Comparison of ENCODE assay signal across 15 mouse cellular contexts in the genomic region with DNA sequence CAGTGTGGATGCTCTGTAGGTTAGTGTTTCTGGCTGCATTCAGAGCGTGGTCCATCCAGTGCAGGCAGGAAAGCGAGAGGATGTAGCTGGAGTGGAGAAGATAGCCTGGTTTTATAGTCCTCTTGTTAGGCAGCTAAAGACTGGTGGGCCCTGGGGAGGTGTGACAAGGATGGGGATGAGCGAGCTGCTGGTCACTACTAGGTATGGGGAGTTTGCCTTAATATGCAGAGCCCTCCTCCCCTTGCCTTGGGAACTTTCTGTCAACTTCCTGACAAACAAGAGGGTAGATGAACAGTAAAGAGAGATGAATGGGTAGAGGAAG. TPM values are rescaled to one million over a fixed set of nuclear protein-coding genes. Genes with fewer than 3 reads are reported as not detected.
A peak's percentile ranks its signal among the peaks of the same experiment; 100 is the strongest.
DNase-seq lines count a peak whose midpoint lies in the region; ATAC-seq lines count a peak whose summit lies in the region.
"Had no signal": no experiment of that assay in that cellular context is flagged by ENCODE, and none has a peak within 500 bp of the region (broad histone marks: within the 10 kb centered on the region; RNA-seq: fewer than 3 reads in every experiment).

No protein-coding gene starts in this region.

- H3K36me3 ChIP-seq in forebrain, embryonic 10.5 days (replicated peaks) = peaks cover 16% of the 10 kb centered on the region
- H3K36me3 ChIP-seq in forebrain, embryonic 11.5 days (ENCODE audit: control insufficient read depth, insufficient read depth, low read length) = no peaks in the 10 kb centered on the region
- peaks cover 7% of the 10 kb centered on the region; the same call in 1 of the 2 replicates for H3K36me3 ChIP-seq in midbrain, embryonic 13.5 days
- H3K36me3 ChIP-seq in midbrain, embryonic 11.5 days (ENCODE audit: control insufficient read depth, insufficient read depth, low read length) = no peaks in the 10 kb centered on the region
- no peaks in the 10 kb centered on the region for H3K36me3 ChIP-seq in midbrain, embryonic 15.5 days (replicated peaks)

- H3K27me3 ChIP-seq in forebrain, embryonic 10.5 days (ENCODE audit: poor library complexity, severe bottlenecking) = no peaks in the 10 kb centered on the region
- no peaks in the 10 kb centered on the region for H3K27me3 ChIP-seq in forebrain, embryonic 11.5 days (ENCODE audit: control insufficient read depth, insufficient read depth, low read length)
- H3K27me3 ChIP-seq in midbrain, embryonic 13.5 days = no peaks in the 10 kb centered on the region
- no peaks in the 10 kb centered on the region for H3K27me3 ChIP-seq in midbrain, embryonic 11.5 days (ENCODE audit: control insufficient read depth, insufficient read depth, low read length)
- H3K27me3 ChIP-seq in midbrain, embryonic 15.5 days (replicated peaks) = no peaks in the 10 kb centered on the region

- 92% methylated on average over 3 of the region's 3 CpGs for WGBS in forebrain, embryonic 10.5 days
- WGBS in forebrain, embryonic 11.5 days = 83% methylated on average over 3 of the region's 3 CpGs
- 76% methylated on average over 3 of the region's 3 CpGs for WGBS in midbrain, embryonic 13.5 days
- WGBS in midbrain, embryonic 11.5 days = 85% methylated on average over 3 of the region's 3 CpGs
- 60% methylated on average over 3 of the region's 3 CpGs for WGBS in midbrain, embryonic 15.5 days

- no peak overlapping the region for H3K9ac ChIP-seq in forebrain, embryonic 11.5 days (ENCODE audit: low read length)
- H3K9ac ChIP-seq in midbrain, embryonic 13.5 days (replicated peaks) = no peak overlapping the region; the same call in 1 of the 2 replicates
- H3K9ac ChIP-seq in midbrain, embryonic 11.5 days (ENCODE audit: low read length) = no peak overlapping the region
- no peak overlapping the region for H3K9ac ChIP-seq in midbrain, embryonic 15.5 days

- DNase-seq in forebrain, embryonic 10.5 days (ENCODE audit: extremely low spot score, low spot score) = no peak
- DNase-seq in forebrain, embryonic 11.5 days (ENCODE audit: low spot score) = no peak
- no peak for DNase-seq in midbrain, embryonic 11.5 days (ENCODE audit: low spot score, missing footprints)
- DNase-seq in kidney, postnatal 4 days = no peak
- DNase-seq in retina, embryonic 14.5 days (ENCODE audit: low spot score) = no peak
- no peak for DNase-seq in adipocyte (ENCODE audit: low spot score)
- DNase-seq: adrenal gland, adult 8-10 months; gastrocnemius, postnatal 14 days; kidney, adult 8-10 months; kidney, postnatal 36 days; lung, adult 2 months had no signal

- H3K4me3 ChIP-seq in forebrain, embryonic 10.5 days = no peak overlapping the region
- no peak overlapping the region for H3K4me3 ChIP-seq in forebrain, embryonic 11.5 days (ENCODE audit: low read depth, low read length)
- no peak overlapping the region for H3K4me3 ChIP-seq in midbrain, embryonic 13.5 days (replicated peaks)
- no peak overlapping the region for H3K4me3 ChIP-seq in midbrain, embryonic 11.5 days (ENCODE audit: low read depth, low read length)
- H3K4me3 ChIP-seq in midbrain, embryonic 15.5 days = no peak overlapping the region
- H3K4me3 ChIP-seq: embryonic facial prominence, embryonic 10.5 days had no signal

- H3K9me3 ChIP-seq in forebrain, embryonic 10.5 days = no peaks in the 10 kb centered on the region
- no peaks in the 10 kb centered on the region for H3K9me3 ChIP-seq in forebrain, embryonic 11.5 days (ENCODE audit: control insufficient read depth, low read length)
- no peaks in the 10 kb centered on the region for H3K9me3 ChIP-seq in midbrain, embryonic 13.5 days
- no peaks in the 10 kb centered on the region for H3K9me3 ChIP-seq in midbrain, embryonic 11.5 days (ENCODE audit: control insufficient read depth, low read length)
- no peaks in the 10 kb centered on the region for H3K9me3 ChIP-seq in midbrain, embryonic 15.5 days
- H3K9me3 ChIP-seq: embryonic facial prominence, embryonic 10.5 days had no signal

- peaks cover 37% of the 10 kb centered on the region for H3K4me1 ChIP-seq in forebrain, embryonic 10.5 days
- peaks cover 5% of the 10 kb centered on the region; the same call in 1 of the 2 replicates for H3K4me1 ChIP-seq in forebrain, embryonic 11.5 days (replicated peaks; ENCODE audit: control insufficient read depth, insufficient read depth, low read length)
- H3K4me1 ChIP-seq in midbrain, embryonic 13.5 days (replicated peaks) = peaks cover 75% of the 10 kb centered on the region
- peaks cover 7% of the 10 kb centered on the region; the same call in 1 of the 2 replicates for H3K4me1 ChIP-seq in midbrain, embryonic 11.5 days (ENCODE audit: control insufficient read depth, insufficient read depth, low read length)
- peaks cover 58% of the 10 kb centered on the region for H3K4me1 ChIP-seq in midbrain, embryonic 15.5 days

- no peak for ATAC-seq in forebrain, embryonic 11.5 days (replicated peaks; ENCODE audit: low FRiP score)
- no peak for ATAC-seq in midbrain, embryonic 13.5 days
- ATAC-seq in midbrain, embryonic 11.5 days (ENCODE audit: low FRiP score) = no peak
- no peak; the same call in 1 of the 2 replicates for ATAC-seq in midbrain, embryonic 15.5 days (replicated peaks)

- H3K4me2 ChIP-seq in forebrain, embryonic 11.5 days (ENCODE audit: low read depth, low read length, severe bottlenecking) = no peak overlapping the region
- peak overlapping the region; percentile 15; the same call in 1 of the 2 replicates for H3K4me2 ChIP-seq in midbrain, embryonic 13.5 days (replicated peaks)
- H3K4me2 ChIP-seq in midbrain, embryonic 11.5 days = no peak overlapping the region
- peak overlapping the region; percentile 25 for H3K4me2 ChIP-seq in midbrain, embryonic 15.5 days

- 0 out of 2 replicates have a peak overlapping the region, but pooled peaks have one; percentile 20 for H3K27ac ChIP-seq in forebrain, embryonic 10.5 days
- no peak overlapping the region for H3K27ac ChIP-seq in forebrain, embryonic 11.5 days (ENCODE audit: low read depth, low read length)
- peak overlapping the region; percentile 78 for H3K27ac ChIP-seq in midbrain, embryonic 13.5 days
- no peak overlapping the region for H3K27ac ChIP-seq in midbrain, embryonic 11.5 days (ENCODE audit: low read depth, low read length)
- peak overlapping the region; percentile 71 for H3K27ac ChIP-seq in midbrain, embryonic 15.5 days
- H3K27ac ChIP-seq: embryonic facial prominence, embryonic 10.5 days had no signal

RNA-seq across cellular contexts. Expression of a gene that starts 36.7 kb away (rescaled TPM):
- polyA plus RNA-seq in forebrain, embryonic 10.5 days (2016; fragmentation: Nextera tagmentation; extraction: Ambion mirVana) = 30.9 and 35.8 TPM in 2 replicates
- polyA plus RNA-seq in forebrain, embryonic 11.5 days (2014; fragmentation: Nextera tagmentation; extraction: Ambion mirVana) = 88.9 and 90.1 TPM in 2 replicates
- polyA plus RNA-seq in midbrain, embryonic 13.5 days (2015; fragmentation: Nextera tagmentation; extraction: Ambion mirVana) = 180 and 183 TPM in 2 replicates
- polyA plus RNA-seq in midbrain, embryonic 11.5 days (2014; fragmentation: Nextera tagmentation; extraction: Ambion mirVana) = 96.2 and 96.4 TPM in 2 replicates
- polyA plus RNA-seq in midbrain, embryonic 15.5 days (2015; fragmentation: Nextera tagmentation; extraction: Ambion mirVana) = 205 and 215 TPM in 2 replicates
- polyA plus RNA-seq: liver, adult 2 months had no signal

Comparison
In these comparisons a context has a peak if more than half of its experiments do, and no peak if none do; other contexts are left out.
1. H3K27ac ChIP-seq: peak in forebrain, embryonic 10.5 days (single experiment), midbrain, embryonic 13.5 days (single experiment) and midbrain, embryonic 15.5 days (single experiment); none in forebrain, embryonic 11.5 days (single experiment) and midbrain, embryonic 11.5 days (single experiment).
2. H3K4me2 ChIP-seq: peak in midbrain, embryonic 13.5 days (single experiment) and midbrain, embryonic 15.5 days (single experiment); none in forebrain, embryonic 11.5 days (single experiment) and midbrain, embryonic 11.5 days (single experiment).